Mouse (Mus musculus): ENCODE measurements around the gene Rbp1.

GRCm38 (mm10) chr9:98423691-98424090 is 930 bp downstream of the Rbp1 start:
- TF ChIP-seq CTCF (IDR thresholded peaks at IDR 0.05; ENCODE audit: borderline replicate concordance, extremely low read depth, insufficient read depth, insufficient read length) (no peak), POLR2A (IDR thresholded peaks at IDR 0.05; ENCODE audit: borderline replicate concordance, extremely low read depth, insufficient read depth, insufficient read length, poor library complexity, severe bottlenecking) (no peak)

Measured in brain, embryonic 14.5 days (tissue).